Mouse (Mus musculus) intestine, embryonic 14.5 days (tissue): ENCODE data around the gene Capn15. TPM values are rescaled to one million over a fixed set of nuclear protein-coding genes. Genes with fewer than 3 reads are reported as not detected.

ENCODE experiments used
- ATAC-seq: fragments of 200-750 bp; cut with Nextera tagmentation; replicated peaks from 2 replicates; pipeline ENCODE4 v1.8.0; 2017; ENCODE audit warnings: low read depth, moderate number of reproducible peaks, moderate TSS enrichment, moderate library complexity; ENCODE audit not compliant: low FRiP score, low TSS enrichment
- DNase-seq: peaks from one replicate; pipeline ENCODE4 v3.0.0-alpha.2; 2018; ENCODE audit warnings: low spot score
- H3K27ac ChIP-seq: fragments of 300-500 bp; sonication (generic); 2 replicates; pipeline ENCODE4 v1.5.1; 2014; ENCODE audit warnings: low read depth, mild to moderate bottlenecking, control low read depth
- H3K27me3 ChIP-seq: fragments of 300-500 bp; sonication (generic); replicated peaks from 2 replicates; pipeline ENCODE4 v1.6.1; 2014; ENCODE audit warnings: low read length, control low read depth; ENCODE audit not compliant: control insufficient read depth, insufficient read depth
- H3K36me3 ChIP-seq: fragments of 300-500 bp; sonication (generic); 2 replicates; pipeline ENCODE4 v1.6.1; 2014; ENCODE audit warnings: low read length, control low read depth; ENCODE audit not compliant: control insufficient read depth, insufficient read depth
- H3K4me1 ChIP-seq: fragments of 300-500 bp; sonication (generic); replicated peaks from 2 replicates; pipeline ENCODE4 v1.6.1; 2014; ENCODE audit warnings: low read length, control low read depth, mixed read lengths; ENCODE audit not compliant: control insufficient read depth, insufficient read depth
- H3K4me2 ChIP-seq: fragments of 300-500 bp; sonication (generic); 2 replicates; pipeline ENCODE4 v1.6.1; 2014; ENCODE audit warnings: low read length
- H3K4me3 ChIP-seq: fragments of 300-500 bp; sonication (generic); 2 replicates; pipeline ENCODE4 v1.5.1; 2014; ENCODE audit warnings: low read depth, low read length, control low read depth, mixed read lengths
- H3K9ac ChIP-seq: fragments of 300-500 bp; sonication (generic); 2 replicates; pipeline ENCODE4 v1.6.1; 2014; ENCODE audit warnings: mild to moderate bottlenecking, low read length
- H3K9me3 ChIP-seq: fragments of 300-500 bp; sonication (generic); 2 replicates; pipeline ENCODE4 v1.6.1; 2016; ENCODE audit warnings: low read length, control low read depth; ENCODE audit not compliant: control insufficient read depth
- WGBS: fragments of 180-500 bp; shearing (Covaris S2); extraction: QIAGEN DNeasy Blood & Tissue Kit; methylation state at CpG from one replicate; pipeline ENCODE4 v1.1.7; 2014; 5-methylcytosine and 5-hydroxymethylcytosine counted together
- polyA plus RNA-seq: library from polyadenylated mRNA; unstranded; fragments of >200 nt; fragmentation: Nextera tagmentation; extraction: Ambion mirVana; gene quantifications from 2 replicates; pipeline ENCODE4 v1.2.1, GENCODE M21; 2014

Capn15 gene
- polyA plus RNA-seq, 1 experiment from 2014 or later: 23.5 TPM

- H3K36me3 ChIP-seq: peaks cover 6% of the 10 kb centered on the region; the same call in 1 of the 2 replicates
- no peak overlapping the region for H3K9ac ChIP-seq
- no peak for DNase-seq
- H3K9me3 ChIP-seq: no peaks in the 10 kb centered on the region
- H3K4me3 ChIP-seq: no peak overlapping the region
- H3K4me1 ChIP-seq: no peaks in the 10 kb centered on the region
- no peak overlapping the region for H3K4me2 ChIP-seq
- H3K27me3 ChIP-seq: no peaks in the 10 kb centered on the region
- 89% methylated on average over 7 of the region's 7 CpGs for WGBS
- no peak overlapping the region for H3K27ac ChIP-seq
- no peak for ATAC-seq
Observed at GRCm38 (mm10) chr17:26020848-26021347, 35.3 kb upstream of the Capn15 start.

GRCm38 (mm10) chr17:26018388-26018787 is 32.8 kb upstream of the Capn15 start:
- DNase-seq: no peak

GRCm38 (mm10) chr17:26017949-26018348 is 32.4 kb upstream of the Capn15 start:
- no peak for ATAC-seq

More at GRCm38 (mm10) chr17:26018388-26018787, 32.8 kb upstream of the Capn15 start:
- H3K4me1 ChIP-seq: no peaks in the 10 kb centered on the region
- no peak for ATAC-seq
- no peaks in the 10 kb centered on the region for H3K9me3 ChIP-seq
- whole genome bisulfite sequencing: 56% methylated on average over 3 of the region's 3 CpGs
- peaks cover 25% of the 10 kb centered on the region for H3K36me3 ChIP-seq
- H3K27me3 ChIP-seq: no peaks in the 10 kb centered on the region
- H3K4me2 ChIP-seq: no peak overlapping the region
- H3K27ac ChIP-seq: no peak overlapping the region
- H3K9ac ChIP-seq: no peak overlapping the region
- H3K4me3 ChIP-seq: no peak overlapping the region

GRCm38 (mm10) chr17:26017021-26017420 is 31.4 kb upstream of the Capn15 start:
- no peak for ATAC-seq
- Histone ChIP-seq H3K4me2 (no peak overlapping the region), H3K9ac (no peak overlapping the region), H3K36me3 (peaks cover 30% of the 10 kb centered on the region), H3K9me3 (no peaks in the 10 kb centered on the region), H3K27me3 (no peaks in the 10 kb centered on the region), H3K4me3 (no peak overlapping the region), H3K27ac (no peak overlapping the region), H3K4me1 (no peaks in the 10 kb centered on the region)
- no peak for DNase-seq
- WGBS: 90% methylated on average over 3 of the region's 3 CpGs

More at GRCm38 (mm10) chr17:26017949-26018348, 32.4 kb upstream of the Capn15 start:
- DNase-seq: no peak
- no peak overlapping the region for H3K4me2 ChIP-seq
- no peaks in the 10 kb centered on the region for H3K4me1 ChIP-seq
- no peak overlapping the region for H3K27ac ChIP-seq
- peaks cover 27% of the 10 kb centered on the region for H3K36me3 ChIP-seq
- H3K27me3 ChIP-seq: no peaks in the 10 kb centered on the region
- WGBS: 64% methylated on average over 5 of the region's 5 CpGs
- no peaks in the 10 kb centered on the region for H3K9me3 ChIP-seq
- H3K4me3 ChIP-seq: no peak overlapping the region
- H3K9ac ChIP-seq: no peak overlapping the region

GRCm38 (mm10) chr17:26013711-26014110 is 28.1 kb upstream of the Capn15 start:
- no peak overlapping the region for H3K27ac ChIP-seq
- peaks cover 40% of the 10 kb centered on the region for H3K36me3 ChIP-seq
- no peaks in the 10 kb centered on the region for H3K27me3 ChIP-seq
- no peak overlapping the region for H3K9ac ChIP-seq
- ATAC-seq: no peak
- H3K4me1 ChIP-seq: no peaks in the 10 kb centered on the region
- DNase-seq: no peak
- H3K4me2 ChIP-seq: no peak overlapping the region
- 90% methylated on average over 10 of the region's 10 CpGs for WGBS
- H3K9me3 ChIP-seq: no peaks in the 10 kb centered on the region
- no peak overlapping the region for H3K4me3 ChIP-seq

- H3K4me1 ChIP-seq: no peaks in the 10 kb centered on the region
- no peaks in the 10 kb centered on the region for H3K27me3 ChIP-seq
- 9% methylated on average over 15 of the region's 15 CpGs for WGBS
- peaks cover 41% of the 10 kb centered on the region for H3K36me3 ChIP-seq
- H3K27ac ChIP-seq: no peak overlapping the region
- DNase-seq (peak; percentile 90), ATAC-seq (peak; percentile 72)
- H3K4me2 ChIP-seq: no peak overlapping the region
- no peak overlapping the region for H3K9ac ChIP-seq
- no peak overlapping the region for H3K4me3 ChIP-seq
- H3K9me3 ChIP-seq: no peaks in the 10 kb centered on the region
Observed at GRCm38 (mm10) chr17:26011841-26012460, 26.4 kb upstream of the Capn15 start.

GRCm38 (mm10) chr17:26009540-26009939 is 23.9 kb upstream of the Capn15 start:
- H3K4me3 ChIP-seq: no peak overlapping the region
- DNase-seq: peak; percentile 89
- peaks cover 31% of the 10 kb centered on the region; the same call in 1 of the 2 replicates for H3K36me3 ChIP-seq
- H3K27ac ChIP-seq: no peak overlapping the region
- H3K4me1 ChIP-seq: no peaks in the 10 kb centered on the region
- 0 out of 2 replicates have a peak, but pooled peaks have one; percentile 36 for ATAC-seq
- no peak overlapping the region for H3K4me2 ChIP-seq
- no peaks in the 10 kb centered on the region for H3K27me3 ChIP-seq
- H3K9me3 ChIP-seq: no peaks in the 10 kb centered on the region
- no peak overlapping the region for H3K9ac ChIP-seq
- WGBS: 32% methylated on average over 4 of the region's 4 CpGs

- no peak for ATAC-seq
- Histone ChIP-seq H3K4me2 (no peak overlapping the region), H3K27ac (no peak overlapping the region), H3K27me3 (no peaks in the 10 kb centered on the region), H3K9ac (no peak overlapping the region), H3K4me1 (no peaks in the 10 kb centered on the region), H3K4me3 (no peak overlapping the region), H3K9me3 (no peaks in the 10 kb centered on the region), H3K36me3 (peaks cover 31% of the 10 kb centered on the region)
- no peak for DNase-seq
- WGBS: 79% methylated on average over 7 of the region's 7 CpGs
Observed at GRCm38 (mm10) chr17:26008787-26009186, 23.2 kb upstream of the Capn15 start.

GRCm38 (mm10) chr17:26008331-26008730 is 22.7 kb upstream of the Capn15 start:
- Histone ChIP-seq H3K4me3 (no peak overlapping the region), H3K9me3 (no peaks in the 10 kb centered on the region), H3K4me2 (no peak overlapping the region), H3K27ac (no peak overlapping the region), H3K9ac (no peak overlapping the region), H3K4me1 (no peaks in the 10 kb centered on the region), H3K27me3 (no peaks in the 10 kb centered on the region), H3K36me3 (peaks cover 32% of the 10 kb centered on the region)
- no peak for ATAC-seq
- DNase-seq: no peak
